Mouse (Mus musculus) ovary, postnatal 36 days (tissue): Measurements from ENCODE around the gene Atg4c.

Experiments used
- DNase-seq: peaks from one replicate; pipeline ENCODE4 v3.0.0; 2022; ENCODE audit warnings: low spot score, mixed read lengths

Atg4c gene

DNA sequence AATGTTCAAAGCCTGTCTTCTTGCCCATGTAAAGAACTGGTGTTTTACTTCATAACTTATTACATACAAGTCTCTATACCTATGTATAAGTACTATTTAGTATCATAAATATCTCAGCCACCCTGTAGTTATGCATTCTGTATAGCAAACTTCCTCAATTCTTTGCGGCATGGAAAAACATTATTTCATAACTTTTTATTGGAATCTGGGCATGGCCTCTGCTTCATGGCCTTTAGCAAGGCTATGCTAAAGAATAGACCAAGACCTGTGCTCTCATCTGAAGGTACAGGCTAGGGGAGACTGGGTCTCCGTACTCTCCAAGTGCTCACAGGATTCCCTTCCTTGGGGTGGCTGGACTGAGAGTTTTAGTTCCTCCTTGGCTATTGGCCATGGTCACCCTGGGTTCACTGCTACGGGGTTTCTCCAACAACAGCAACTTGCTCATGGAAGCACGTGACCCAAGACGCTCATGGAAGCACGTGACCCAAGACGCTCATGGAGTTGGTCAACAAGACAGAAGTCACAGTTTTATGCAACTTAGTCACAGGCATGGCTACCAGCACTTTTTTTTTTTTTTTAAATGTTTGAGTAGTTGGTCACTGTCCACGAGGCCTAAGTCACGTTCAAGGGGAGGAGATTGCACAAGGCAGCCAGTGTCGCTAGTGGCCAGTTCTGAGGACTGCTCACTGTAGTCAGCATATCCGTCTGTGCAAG, 7.2 kb upstream of the Atg4c start:
- no peak for DNase-seq

DNA sequence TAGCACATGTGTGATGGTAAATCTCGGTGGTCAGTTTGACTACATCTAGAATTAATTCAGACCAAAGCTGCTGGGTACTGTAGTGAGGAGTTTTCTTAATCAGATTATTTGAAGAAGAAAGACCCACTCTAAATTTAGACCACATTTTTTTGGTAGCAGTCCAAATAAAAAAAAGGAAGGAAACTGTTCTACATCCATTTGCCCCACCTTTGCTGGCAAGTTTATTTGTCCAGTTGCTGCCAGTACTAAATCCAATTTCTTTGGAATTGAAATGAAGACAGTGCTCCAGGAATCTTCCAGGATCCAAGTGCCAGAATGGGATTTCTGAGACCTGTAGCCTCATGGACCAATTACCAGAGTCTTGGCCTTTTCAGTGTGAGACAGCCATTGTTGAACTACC, 1.1 kb upstream of the Atg4c start:
- DNase-seq = no peak

DNA sequence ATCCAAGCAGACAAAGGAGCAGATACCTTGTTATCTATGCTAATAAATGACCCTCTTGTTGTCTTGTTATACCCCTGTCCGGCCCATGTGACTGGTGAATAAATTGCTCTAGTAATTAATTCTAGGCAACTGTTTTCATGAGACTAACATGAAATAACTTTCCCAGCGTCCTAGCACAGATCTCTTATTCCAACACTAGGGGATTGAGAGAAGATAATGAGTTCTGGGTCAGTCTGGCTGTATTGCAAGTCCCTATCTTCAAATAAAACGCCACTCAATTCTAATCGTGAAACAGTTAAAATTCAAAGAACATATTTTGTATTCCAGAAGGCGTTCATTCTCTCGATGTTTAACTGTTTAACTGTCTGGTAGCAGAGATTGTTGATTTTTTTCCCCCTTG, 520 bp upstream of the Atg4c start:
- no peak for DNase-seq

DNA sequence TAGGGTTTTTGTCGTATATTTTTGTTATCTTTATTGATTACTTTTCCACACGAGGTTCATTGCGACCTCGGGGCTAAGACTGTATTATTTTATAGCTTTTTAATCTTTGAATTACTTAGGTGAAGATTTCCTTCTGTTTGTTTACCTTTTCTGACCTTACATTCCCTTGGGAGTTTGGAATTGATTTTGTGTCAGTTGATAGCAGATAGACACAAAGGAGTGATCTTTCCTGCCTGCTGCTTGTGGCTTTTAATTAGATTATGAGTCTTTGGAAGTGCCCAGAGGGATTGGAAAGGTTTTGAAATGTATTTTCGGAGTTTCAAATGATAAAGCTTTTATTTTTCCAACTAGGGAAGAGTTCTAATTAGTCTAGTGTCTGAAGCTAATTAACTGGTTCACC, 1.1 kb downstream of the Atg4c start:
- DNase-seq = no peak

DNA sequence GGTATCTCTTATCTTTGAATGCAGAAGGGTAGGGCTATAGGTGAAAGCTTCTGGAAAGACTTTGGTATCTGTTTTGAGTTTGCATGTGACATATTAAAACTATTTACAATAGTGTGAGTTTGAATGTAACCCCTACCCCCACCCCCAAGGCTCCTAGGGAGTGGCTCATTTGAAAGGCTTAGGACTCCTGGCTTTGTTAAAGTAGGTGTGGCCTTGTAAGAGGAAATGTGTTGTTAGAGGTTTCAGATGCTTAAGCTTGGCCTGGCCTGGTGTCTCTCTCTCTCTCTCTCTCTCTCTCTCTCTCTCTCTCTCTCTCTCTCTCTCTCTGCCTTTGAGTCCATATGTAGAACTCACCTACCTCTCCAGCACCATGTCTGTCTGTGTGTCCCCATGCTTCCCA, 5.0 kb downstream of the Atg4c start:
- no peak for DNase-seq

DNA sequence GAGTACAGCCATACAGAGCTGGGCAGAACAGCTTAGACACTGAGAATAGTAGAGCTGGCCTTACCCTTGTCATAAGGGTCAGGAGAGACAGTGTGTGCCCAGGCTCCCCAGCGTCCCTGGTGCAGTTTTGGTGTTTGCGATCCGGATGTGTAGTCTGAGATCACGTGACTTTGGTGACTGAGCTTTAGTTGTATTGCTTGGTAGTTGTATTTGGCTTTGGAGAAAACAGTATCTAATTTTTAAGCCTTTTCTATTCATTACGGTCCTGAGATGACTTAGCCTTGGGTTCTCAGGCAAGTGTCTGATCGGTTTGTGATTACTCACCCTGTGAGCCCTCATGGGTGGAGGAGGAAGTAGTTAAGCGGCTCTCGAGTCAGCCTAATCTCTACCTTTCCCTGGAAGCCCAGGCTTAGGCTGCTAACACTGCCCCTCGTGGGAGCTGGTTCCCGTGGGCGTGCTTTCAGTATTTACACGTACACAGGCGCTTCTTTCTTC, 6.1 kb downstream of the Atg4c start:
- no peak for DNase-seq

DNA sequence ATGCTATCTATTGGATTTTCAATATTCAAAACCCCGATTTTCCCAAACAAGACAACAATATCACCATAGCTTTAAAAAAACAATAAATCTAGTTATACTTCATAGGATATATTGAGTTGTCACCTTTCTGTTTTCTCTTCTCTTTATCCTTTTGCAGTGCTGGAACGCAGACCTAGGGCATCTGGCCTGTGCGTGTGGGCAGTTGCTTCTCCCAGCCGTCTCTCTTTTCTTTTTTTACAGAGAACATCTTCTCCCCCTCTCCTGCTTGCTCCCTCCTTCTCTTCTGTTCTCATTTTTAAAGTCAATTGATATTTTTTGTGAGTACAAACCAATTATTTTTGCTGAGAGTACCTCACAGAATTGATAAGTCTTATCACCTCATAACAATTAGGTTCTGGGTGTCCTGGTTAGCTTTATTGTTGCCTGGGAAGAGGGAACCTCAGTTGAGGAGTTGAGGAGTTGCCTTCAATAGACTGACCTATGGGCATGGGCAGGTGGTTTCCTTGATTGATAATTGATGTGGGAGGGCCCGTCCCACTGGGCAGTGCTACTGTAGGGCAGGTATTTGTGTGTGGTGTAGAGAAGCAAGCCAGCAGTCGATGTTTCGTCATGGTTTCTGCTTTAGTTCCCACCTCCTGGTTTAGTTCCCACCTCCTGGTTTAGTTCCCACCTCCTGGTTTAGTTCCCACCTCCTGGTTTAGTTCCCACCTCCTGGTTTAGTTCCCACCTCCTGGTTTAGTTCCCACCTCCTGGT, 6.8 kb downstream of the Atg4c start:
- no peak for DNase-seq

DNA sequence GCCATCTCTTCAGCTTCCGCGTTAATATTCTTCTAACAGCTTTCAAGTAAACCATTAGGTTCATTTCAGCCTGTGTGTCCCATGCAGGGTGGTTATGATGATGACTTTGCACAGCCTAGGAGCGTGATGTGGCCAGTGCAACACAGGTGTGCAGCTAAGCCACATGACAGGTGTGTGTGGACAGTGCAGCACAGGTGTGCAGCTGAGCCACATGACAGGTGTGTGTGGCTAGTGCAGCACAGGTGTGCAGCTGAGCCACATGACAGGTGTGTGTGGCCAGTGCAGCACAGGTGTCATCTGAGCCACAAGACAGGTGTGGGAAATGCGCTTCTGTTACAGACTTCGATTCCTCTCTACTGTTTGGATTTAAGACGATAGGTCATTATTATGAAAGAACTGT, 12.0 kb downstream of the Atg4c start:
- no peak for DNase-seq

DNA sequence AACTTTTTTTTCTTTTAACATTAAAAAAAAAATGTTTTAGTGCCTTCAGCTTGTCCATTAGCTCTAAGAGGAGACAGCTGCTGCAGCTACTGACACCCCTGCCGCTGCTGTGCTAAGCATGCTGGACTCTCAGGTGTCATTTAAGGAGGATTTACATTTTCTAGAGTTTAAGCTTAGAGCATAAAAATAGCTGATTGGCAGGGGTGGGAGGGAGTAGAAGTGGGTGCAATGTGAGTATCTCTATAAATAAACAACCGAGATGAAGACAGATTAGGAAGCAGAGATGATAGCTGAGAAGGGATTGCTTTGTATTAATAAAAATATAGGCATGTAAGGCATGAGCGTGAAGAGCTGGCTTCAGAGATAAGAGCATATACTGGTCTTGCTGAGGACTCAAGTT, 12.6 kb downstream of the Atg4c start:
- DNase-seq = no peak

DNA sequence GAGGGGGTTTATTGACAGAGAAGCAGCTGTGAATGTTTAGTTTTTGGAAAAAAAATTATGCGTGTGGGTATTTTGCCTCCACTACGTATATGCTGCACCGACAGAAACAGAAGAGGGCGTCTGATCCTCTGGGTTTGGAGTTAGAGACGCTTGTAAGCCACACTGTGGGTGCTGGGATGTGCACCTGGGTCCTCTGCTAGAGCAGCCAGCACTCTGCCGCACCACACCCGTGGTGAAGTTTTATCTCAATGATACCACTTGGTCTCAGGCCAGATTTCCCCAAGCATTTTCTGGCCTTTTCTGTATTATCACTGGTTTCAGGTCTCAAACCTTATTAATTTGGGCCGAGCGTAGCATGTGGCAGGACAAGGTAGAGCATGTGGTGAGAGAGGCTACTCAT, 16.4 kb downstream of the Atg4c start:
- DNase-seq = no peak

DNA sequence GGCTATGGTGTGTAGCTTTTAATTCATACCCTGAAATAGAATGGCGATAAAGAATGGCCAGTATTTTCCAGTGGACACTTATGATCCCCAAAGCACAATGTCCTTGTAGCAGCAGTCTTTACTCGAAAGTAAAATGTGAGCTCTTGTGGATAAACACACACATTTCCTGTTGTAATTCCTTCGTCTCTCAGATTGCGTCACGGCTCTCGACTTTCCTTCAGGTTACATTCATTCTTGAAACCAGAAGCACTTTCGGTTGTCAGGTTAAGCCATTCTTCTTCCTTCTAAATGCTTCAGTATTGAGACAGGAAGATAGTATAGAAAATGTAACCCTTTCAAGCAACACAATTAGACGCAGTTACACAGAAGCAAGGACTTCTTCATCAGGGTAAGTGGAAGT, 17.9 kb downstream of the Atg4c start:
- no peak for DNase-seq

DNA sequence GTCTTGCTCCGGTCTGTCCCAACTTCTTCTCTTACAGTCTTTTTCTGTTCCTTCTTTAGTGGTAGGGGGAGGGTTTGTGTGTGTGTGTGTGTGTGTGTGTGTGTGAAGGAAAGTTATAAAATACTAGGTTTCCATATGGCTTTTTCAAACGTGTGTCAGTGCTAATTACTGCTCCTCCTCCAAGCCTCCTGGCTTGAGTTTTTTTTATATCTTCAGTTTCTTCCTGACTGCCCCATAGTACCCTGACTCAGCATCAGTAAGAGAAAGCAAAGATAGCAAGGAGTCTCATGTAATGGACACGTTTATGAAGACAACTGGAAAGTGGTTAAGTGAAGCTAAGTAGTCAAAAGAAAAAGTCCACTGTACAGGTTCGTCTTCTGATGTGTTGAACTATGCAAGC, 19.4 kb downstream of the Atg4c start:
- DNase-seq = no peak

DNA sequence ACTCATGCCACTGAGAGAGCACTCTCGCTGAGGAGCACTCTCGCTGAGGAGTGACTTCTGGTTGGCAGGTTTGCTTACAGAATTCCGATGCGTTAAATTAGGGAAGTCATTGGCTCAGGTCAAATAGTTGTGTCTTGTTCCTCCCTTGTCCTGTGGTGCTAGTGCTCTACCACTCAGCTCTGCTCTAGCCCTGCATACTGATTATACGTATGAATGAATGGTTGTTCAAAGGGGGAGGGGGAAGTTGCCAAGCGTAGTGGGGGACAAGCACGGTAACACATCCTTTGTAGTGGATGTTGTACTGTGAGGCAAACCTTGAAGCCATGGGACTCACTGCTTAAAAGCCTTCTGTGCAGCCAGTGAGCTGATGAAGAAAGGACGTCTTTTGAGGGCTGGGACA, 28.5 kb downstream of the Atg4c start:
- no peak for DNase-seq

DNA sequence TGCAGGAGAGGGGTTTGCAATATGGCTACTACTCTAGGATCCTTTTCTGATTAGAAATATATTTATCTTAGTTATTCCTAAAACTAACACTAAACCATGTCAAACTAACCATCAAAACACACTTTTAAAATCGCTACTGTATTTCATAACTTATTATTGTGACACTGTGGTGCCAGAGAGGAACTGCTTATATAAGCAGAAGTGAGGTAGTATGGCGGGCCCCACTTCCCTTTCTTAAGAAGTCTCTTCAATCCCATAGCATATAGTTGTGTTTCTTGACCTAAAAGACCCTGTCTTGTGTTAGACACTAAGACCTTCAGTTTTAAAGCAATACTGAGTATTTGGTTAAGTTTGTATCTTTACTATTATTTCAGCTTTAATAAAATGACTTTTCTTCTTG, 31.1 kb downstream of the Atg4c start:
- no peak for DNase-seq

DNA sequence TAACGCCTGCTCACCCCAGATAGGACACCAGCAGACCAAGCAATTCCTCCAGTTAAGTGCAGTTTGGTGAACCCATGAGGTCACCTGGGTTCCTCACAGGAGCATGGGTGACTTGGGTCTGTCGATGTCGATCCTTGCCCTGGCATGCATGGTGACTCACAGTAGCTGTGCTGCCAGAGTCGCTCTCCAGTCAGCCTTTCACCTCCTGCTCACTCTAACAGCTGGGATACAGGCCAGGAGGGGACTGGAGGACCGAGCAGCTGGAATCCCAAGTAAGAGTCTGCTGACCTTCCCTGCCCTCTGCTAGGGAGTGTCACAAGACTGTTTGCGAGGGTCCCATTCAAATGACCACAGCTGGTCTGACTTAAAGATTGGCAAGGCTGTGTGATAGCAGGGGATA, 33.5 kb downstream of the Atg4c start:
- DNase-seq = no peak

DNA sequence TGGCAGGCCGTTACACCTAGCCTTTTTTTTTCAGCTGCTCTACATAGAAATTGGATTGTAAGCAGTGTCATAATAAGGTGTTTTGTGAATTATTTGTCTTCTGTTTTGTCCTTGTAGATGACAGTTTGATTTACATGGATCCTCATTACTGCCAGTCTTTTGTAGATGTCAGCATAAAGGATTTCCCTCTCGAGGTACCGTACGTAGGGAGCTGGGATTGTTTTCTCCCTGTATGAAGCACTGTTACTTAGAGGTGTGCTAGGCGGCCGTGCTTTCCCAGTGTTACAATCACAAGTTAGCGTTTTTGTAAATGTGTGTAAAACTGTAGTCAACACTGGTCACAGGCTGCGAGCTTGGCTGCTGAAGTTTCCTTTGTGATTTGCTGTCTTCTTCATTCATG, 35.6 kb downstream of the Atg4c start:
- DNase-seq = no peak

DNA sequence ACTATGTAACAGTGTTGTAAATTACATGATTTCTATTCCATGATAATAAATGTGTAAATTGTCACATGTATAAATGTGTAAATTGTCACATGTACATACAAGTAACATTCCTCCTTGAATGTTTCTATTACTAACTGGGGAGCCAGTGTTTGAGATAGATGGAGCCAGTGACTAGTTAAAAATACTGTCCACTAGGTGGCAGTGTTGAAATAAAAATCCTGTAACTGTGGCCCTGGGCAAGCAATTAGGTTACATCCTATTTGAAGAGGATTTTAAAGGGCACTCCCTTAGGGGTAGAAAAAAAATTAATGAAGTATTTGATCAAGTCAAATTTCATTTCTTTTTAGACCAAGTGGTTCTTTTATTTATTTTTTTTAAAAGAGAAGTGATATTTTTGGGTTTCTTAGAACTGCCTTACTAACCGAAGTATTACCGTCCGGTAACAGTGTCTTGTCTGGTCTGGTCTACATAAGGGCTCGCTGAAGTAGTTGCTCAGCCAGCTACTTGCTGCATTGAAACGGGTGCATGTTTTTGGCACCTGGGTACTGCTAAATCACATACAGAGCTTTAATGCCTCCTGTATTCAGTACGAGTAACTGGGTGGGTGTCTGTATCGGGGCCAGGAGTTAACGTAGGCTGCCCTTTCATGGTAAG, 41.6 kb downstream of the Atg4c start:
- DNase-seq = no peak

DNA sequence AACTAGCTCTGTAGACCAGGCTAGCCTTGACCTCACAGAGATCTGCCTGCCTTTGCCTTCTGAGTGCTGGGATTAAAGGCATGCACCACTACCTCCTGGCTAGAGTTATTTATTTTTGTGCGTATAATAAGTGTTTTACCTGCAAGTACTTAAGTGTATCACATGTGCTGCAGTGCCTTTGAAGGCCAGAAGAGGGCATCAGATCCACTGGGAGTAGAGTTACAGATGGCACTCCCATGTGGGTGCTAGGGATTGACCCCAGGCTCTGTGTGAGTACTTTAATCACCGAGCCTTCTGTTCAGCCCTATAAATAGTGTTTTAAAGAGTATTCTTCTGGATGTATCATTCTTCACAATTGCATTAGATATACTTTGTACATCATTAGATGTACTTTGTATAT, 44.6 kb downstream of the Atg4c start:
- DNase-seq = no peak

DNA sequence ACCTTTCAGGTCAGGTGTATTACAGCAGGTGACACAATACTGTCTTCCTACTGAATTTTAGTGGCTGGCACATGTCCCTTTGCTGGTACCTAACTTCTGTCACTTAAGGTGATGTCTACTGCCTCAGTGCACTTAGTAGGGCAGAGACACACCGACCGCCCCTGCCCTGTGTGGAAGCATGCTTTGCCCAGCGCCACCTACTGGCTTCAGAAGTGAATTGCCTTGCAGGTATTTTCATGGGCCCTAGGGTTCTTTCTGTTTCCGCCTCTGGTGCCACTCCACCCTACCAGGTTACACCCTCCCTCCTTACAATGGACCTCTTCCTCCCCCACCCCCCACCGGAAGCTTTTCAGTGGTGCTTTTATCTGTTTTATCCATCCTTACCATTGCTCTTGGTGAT, 47.9 kb downstream of the Atg4c start:
- DNase-seq = no peak

DNA sequence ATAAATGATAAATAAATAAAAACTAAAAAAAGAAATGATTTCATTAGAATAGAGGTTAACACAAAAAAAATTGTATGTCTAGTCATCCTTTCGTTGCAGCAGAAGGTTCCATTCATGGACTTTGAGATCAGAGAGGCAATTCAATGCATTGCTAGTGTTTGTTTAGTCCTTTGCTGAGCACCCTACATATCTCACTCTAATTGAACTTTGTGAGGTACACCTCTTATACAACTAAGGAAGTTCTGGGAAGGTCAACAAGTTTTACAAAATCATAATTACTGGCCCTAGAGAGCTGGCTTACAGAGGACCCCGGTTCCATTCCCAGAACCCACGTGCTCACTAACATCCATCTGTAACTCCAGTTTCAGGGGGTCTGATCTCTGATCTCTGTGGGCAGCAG, 55.6 kb downstream of the Atg4c start:
- no peak for DNase-seq

DNA sequence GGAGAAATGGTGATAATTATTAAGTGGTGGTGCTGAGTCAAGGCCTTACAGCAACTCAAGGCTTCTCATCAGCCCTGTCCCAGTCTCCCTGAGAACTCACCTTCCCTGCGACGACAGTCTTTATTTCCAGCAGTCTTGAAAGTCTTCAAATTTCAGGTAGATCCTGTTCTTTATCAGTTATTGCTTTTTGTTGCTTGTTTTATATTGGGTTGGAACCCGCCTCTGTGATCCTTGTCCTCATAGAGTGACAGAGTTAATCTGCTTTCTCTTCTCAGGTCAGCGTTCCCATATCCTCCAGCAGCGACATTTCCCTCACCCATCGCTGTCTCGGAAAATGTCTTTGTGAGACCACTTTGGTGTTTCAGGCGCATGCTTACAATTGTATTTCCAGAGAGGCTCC, 56.1 kb downstream of the Atg4c start:
- no peak for DNase-seq

DNA sequence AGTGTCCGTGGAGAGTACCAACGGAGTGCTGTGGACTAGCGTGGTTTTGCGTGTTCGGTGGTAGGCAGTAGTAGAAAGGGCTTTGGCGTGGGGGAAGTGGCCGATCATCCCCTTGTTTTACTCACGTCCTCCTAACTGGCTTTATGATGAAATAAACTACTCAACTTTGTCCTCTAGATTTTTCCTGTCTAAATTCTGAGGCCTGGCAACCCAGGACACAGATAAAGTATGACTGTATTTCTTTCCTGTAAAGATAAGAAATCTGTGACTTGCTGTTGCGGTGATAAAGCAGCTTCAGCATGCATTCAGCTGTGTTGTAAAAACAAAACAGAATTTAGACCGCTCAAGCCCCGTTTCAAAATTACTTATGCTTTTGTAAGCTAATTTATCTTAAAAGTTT, 59.2 kb downstream of the Atg4c start:
- DNase-seq = no peak

DNA sequence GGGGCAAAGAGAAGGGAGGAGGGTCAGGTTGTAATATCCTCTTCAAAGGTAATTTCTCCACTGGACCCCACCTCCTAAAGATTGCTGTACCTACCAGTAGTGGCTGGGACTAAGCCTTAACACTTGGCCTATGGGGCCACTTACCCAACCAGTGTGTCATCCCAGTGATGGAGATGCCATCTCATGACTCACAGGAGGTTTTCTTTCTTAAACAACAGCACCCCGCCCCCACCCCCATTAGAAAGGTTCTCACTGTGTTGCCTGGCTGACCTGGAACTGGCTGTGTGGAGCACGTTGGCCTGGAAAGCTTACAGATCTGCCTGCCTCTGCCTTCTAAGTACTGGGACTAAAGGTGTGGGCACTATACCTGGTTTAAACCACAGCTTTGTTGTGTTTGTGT, 69.5 kb downstream of the Atg4c start:
- no peak for DNase-seq
